10 mouse cellular contexts compared by ENCODE assay signal in genomic region chr3:125533371-125533770, GRCm38 (mm10).
"Had no signal": no experiment of that assay in that cellular context is flagged by ENCODE, and none has a peak within 500 bp of the region (broad histone marks: within the 10 kb centered on the region; RNA-seq: fewer than 3 reads in every experiment).

No protein-coding gene starts in this region.

- H3K4me3 ChIP-seq: layer of hippocampus, adult 2 months; limb, embryonic 13.5 days; midbrain, embryonic 15.5 days had no signal

- DNase-seq: kidney, postnatal 10 days; kidney, postnatal 4 days; left cerebral cortex, postnatal 4 days; lung, adult 18-20 months; thymus, postnatal 4 days had no signal

- H3K4me1 ChIP-seq: limb, embryonic 13.5 days; midbrain, embryonic 15.5 days had no signal

- H3K9ac ChIP-seq: limb, embryonic 13.5 days; liver, embryonic 14.5 days; midbrain, embryonic 15.5 days had no signal

- H3K27me3 ChIP-seq: limb, embryonic 13.5 days; midbrain, embryonic 15.5 days had no signal

- ATAC-seq: midbrain, embryonic 15.5 days had no signal

- H3K36me3 ChIP-seq: limb, embryonic 13.5 days; midbrain, embryonic 15.5 days had no signal

- H3K27ac ChIP-seq: limb, embryonic 13.5 days; liver, embryonic 14.5 days; midbrain, embryonic 15.5 days; stomach, postnatal 0 days had no signal

- H3K4me2 ChIP-seq: limb, embryonic 13.5 days; midbrain, embryonic 15.5 days had no signal

- H3K9me3 ChIP-seq: limb, embryonic 13.5 days; midbrain, embryonic 15.5 days had no signal
